Mouse (Mus musculus): ENCODE results near the gene Itgb3bp. TPM values are rescaled to one million over a fixed set of nuclear protein-coding genes. Genes with fewer than 3 reads are reported as not detected.

Gene Itgb3bp
- polyA plus RNA-seq (2012; rRNA removed; ENCODE audit: low replicate concordance): 0.15 and 0.19 TPM in 2 replicates

DNA sequence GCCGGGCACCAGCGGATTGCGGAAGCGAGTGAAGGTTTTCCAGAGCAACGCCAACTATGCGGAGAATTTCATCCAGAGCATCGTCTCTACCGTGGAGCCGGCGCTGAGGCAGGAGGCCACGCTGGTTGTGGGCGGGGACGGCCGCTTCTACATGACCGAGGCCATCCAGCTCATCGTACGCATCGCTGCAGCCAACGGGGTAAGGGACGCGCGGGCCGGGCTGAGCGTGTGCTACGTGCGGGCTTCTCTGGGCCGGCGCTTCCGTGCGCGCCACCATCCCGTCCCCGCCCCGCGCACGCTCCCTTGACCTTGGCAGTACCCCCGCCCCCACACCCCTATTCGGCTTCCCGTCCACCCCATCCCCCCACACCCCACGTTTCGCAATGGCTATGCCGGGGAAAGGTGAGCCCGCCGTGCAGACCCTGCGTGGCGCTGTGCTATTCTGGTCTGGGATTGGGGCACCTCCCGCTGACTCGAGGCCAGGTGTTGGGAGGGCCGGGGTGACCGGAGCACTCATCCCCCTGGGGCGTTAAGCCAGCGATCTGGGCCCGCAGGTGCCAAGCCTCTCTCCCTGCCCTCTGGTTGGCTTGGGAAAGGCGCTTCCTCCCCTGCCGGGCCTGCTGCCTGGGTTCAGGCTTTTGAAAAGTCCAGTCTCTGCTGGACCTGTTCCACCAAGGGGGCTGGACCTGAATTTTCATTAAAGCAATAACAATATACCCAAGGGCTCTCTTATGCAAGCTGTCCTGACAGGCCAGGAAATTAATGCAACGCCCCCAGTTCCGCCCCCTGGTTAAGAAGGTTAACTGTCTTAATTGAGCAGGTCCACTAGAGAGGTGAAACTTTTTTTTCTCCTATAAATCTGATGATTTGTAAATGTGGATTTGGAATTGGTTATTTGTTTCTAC is at the start of gene Itgb3bp:
TSS of gene Itgb3bp (minus strand) at position 201 of the 905 bp plus-strand sequence.

DNA sequence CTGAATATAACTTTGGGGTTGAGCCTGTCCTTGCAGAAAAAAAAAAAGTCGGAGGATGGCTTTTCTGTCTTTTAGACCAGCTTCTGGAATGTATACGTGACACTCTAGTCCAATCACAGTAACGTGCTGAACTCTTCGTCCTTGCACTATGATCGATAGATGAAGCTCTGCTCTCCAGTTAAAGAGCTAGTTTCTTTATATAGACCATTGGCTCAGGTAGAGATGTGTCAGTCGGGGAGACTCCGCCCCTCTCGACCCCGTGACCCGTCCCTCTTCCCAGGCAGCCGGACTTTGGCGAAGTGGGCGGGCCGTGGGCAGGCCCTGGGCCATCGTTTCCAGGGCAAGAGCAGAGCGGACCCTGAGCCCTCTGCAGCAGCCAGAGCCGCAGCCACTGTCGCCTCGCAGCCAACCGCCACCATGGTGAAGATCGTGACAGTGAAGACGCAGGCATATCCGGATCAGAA is 432 bp downstream of the Itgb3bp start, which contains the start of gene Pgm1:
TSS of gene Pgm1 (plus strand) at position 266 of the 464 bp plus-strand sequence.

DNA sequence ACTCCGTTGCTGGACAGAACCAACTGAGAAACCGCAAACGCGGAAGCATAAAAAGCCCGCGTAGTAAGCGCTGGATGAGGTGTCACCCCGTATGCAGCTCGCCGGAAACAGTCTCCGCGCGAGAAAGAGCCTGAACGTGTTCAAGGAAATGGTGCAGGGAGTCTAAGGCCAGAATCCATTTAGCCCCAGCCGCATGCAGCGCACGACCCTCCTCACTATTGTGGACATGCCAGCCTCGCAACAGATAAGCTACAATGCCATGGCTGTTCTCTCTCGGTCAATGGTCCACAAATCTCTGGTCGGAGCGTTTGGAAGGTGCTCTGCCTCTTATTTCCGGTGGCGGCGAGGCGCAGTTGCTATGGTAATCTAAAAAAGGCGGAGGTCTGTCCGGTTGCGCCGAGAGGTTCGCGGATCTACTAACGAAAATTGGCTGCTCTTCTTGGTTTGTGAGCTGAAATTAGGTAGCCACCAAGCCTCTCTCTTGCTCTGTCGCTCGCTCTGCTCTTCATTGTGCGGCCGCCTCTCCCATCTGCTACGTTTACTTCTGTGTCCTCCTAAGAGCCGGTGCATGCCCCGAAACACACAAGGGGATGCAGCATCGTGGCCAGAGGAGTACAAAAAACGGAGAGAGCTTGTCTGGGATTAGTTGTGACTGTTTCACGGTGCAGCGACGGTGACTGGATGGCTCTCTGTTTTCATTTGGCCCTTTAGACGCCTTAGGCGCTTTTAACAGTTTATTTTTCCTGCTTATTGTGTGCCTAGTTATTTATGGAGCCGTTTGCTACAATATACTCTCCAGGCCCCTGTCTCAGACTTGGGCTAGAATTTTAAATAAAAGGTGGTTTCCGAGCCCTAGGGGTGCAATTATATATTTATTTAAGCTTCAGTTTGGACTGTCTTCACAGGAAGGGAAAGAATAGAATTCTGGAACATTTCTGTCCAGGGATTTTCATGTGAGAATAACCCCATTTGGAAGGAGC is 100.2 kb downstream of the Itgb3bp start, which contains the start of gene Efcab7:
TSS of gene Efcab7 (plus strand) at position 105 of the 980 bp plus-strand sequence.

Other genes with a start within 250 kb of the Itgb3bp start
- 1.2 and 1.4 TPM in 2 replicates for gene Alg6, start 214.1 kb downstream of the Itgb3bp start, polyA plus RNA-seq (2012; rRNA removed; ENCODE audit: low replicate concordance)
- 0.25 TPM in 1 of 2 replicates, not detected in the other for gene Efcab7, start 100.6 kb downstream of the Itgb3bp start, polyA plus RNA-seq (2012; rRNA removed; ENCODE audit: low replicate concordance)
- gene Pgm1, start 399 bp downstream of the Itgb3bp start, polyA plus RNA-seq (2012; rRNA removed; ENCODE audit: low replicate concordance): 29.0 and 29.7 TPM in 2 replicates
- gene Ror1, start 166.0 kb upstream of the Itgb3bp start, polyA plus RNA-seq (2012; rRNA removed; ENCODE audit: low replicate concordance): 0.24 and 0.72 TPM in 2 replicates

Measured in duodenum, adult 2 months (tissue).